Mouse (Mus musculus) right cerebral cortex, adult 2 months (tissue): ENCODE data around the gene Eci1.

ENCODE experiments used
- DNase-seq, 2 experiments: peaks; one replicate each; pipeline ENCODE4 v3.0.0; 2021 to 2022; ENCODE audit warnings: low spot score in 2 of 2

The Eci1 gene

DNA sequence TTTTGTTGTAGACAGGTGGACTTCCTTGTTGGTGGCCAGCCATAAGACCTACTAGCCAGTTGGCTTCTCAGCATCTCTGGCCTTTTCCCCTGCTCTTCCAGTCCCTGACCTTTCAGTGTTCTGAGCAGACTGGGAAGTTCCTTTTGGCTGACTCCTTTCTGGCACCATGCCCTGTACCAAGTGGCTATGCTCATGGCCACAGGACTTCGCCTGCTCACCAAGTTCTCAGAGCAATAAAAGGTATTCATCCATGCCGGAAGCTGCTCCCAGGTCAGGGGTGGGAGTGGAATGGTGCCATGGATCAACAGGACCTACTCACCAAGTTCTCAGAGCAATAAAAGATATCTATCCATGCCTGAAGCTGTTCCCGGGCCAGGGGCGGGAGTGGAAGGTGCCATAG is 46.1 kb downstream of the Eci1 start:
- no peak for DNase-seq

DNA sequence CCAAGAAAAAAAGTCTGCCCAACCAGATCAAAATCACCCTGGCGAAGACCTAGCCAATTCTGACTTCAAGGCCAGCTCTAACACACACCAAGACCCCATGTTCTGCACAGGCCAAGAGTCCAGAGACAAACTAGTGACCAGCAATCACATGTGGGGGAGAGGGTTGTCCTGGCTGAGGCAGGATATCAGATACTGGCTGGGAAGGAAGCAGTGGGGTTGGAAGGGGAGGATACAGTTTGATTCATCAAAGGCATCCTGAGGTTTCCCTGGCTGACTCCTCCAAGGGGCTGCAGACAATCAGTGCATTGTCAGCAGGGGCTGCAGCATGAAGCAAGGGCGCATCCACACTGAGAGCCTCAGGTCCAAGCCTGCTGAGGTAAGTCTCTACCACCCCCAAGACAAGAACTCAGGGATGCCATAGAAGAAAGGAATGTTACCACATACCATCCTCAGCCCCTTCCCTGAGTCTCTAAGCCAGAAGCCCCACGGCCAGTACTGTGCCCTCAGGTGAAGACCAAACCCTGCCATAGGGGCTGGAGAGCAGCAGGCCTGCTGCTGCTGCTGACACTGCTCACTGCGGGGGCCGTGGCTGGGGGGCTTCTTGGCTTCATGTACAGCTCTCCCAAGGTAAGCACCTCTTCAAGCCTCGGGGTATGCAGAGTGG is 47.3 kb downstream of the Eci1 start, which contains the start of gene Bricd5:
Gene Bricd5 (plus strand): TSS at position 273 of the 664 bp plus-strand sequence.
- DNase-seq: no peak

DNA sequence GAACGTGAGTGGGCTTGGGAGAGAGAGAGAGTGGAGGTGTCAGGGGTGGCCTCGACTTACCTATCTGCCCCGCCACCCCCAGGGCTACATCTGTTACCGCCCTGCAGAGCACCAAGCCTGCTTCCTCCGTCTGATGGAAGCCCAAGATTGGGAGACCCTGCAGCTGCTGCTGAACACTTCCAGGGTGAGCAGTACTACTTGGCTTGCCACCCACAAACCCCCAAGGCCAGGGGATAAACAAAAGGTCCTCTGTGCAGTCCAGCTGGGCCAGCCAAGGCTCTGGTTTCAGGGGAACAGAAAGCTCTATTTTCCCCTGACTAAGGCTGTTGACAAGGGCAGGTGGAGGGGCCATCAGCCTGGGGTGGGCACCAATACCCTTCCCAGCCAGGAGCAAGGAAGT is 48.1 kb downstream of the Eci1 start:
- DNase-seq: peak in 1 of 2 experiments; percentile 41

DNA sequence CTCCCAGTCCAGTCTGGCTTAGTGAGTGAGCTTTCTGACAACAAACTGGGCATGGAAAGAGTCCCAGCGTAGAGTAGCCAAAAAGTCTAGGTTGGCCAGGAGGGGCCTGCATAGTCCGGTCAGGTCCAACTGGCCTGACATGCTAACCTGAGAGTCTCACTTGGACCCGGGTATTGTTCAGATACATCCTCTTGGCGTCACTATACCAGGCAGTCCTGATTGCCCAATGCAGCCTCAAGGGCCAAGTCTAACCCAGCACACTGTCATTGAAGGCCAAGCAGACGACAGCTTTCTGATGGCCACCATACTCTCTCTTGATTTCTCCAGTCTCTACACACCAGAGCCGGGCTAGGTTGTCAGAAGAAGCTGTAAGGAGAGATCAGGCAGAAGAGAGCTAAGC is 49.1 kb downstream of the Eci1 start:
- DNase-seq: no peak

DNA sequence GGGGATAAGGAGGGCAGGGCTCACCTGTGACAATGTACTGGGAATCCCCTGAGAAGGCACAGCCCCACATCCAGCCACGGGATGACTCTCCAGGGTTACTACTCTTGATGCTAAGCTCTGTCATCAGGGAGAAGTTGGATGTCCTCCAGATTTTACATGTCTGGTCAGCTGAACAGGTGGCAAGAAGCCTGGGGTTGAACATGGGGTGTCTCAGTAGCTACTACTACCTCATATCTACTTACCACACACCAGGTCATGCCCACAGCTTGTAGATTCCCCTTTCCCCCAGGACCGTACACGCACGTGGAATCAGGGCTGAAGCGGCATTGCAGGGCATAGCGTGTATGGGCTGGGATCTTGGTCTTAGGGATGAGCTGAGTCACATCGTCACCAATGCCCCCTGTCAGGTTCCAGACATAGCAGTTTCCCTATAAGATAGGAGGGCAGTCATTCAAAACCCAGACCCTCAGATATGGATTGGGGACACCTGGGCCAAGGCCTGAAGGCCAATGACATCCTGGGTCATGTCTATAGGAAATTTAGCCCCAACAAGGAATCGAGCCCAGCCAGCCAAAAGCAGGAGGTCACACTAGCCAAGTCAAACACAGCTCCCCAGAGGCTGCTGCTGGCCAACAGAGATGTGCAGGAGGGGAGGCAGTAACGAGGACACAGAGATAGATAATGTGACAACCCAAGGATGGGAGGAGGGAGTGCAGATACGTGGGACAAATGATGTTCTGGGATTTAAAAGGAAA is 49.8 kb downstream of the Eci1 start:
- DNase-seq: no peak

DNA sequence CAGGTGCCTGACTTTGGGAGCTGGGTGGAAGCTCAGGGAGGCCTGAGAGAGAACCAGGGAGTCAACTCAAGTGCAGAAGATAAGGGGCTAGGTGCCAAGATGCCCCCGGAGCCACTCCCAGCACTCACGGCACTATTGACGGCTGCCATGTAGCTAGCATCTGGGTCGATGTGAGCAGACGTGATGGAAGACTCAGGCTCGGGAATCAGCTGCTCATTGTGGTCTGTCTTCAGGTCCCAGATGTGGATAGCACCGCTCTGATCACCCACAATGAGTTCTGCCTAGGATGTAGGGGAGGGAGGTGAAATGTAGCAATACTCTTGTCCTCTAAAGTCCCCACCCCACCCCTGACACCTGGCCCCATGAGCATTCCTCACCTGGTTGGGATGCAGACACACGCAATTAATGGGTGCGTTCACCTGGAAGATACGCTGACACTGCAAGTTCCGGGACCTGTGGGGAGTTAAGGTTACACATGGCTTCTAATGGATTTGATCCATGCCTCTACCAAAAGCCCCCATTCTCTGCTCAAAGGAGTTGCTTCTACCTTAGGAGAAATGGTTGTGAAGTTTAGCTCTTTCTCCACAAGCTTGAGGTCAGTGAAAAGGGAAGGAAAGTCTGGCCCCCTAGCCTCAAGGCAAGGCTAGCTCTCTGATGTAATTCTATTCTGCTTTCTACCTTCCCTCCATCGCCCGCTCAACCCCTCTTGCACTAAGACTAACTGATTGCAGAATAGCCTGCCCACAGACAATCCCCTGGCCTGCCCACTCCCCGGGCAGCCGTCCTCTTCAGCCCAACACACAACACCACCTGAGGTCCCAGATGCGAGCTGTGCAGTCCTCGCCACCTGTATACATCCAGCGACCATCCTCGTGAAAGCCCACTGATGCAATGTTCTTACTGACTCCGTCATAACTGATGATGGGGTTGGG is 50.9 kb downstream of the Eci1 start:
- DNase-seq: no peak

DNA sequence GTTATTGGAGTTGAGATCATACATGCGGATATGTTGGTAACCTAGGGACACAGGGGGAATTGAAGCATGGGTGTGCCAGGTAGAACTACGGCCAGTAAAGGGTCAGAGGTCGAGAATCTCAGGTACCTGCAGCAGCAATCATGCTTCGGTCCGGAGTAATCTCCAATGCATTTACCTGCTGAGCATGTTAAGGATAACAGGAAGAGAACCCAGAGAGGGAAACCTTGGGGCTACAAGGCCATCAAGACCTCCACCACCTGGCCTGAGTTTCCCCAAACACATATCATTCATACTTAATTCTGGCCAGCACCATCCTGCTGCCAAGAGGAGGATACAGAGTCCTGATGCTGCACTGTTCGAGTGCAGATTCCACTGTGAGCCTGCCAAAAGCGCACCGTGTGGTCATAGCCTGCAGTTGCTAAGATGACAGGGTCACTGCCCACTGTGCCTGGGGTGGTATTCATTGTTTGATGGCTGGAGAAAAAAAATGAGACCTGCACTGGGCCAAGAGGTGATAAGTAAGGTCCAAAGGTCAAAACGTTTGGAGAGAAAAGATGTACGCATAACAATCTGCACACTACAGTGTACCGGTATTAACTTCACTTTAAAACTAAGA is 51.7 kb downstream of the Eci1 start:
- DNase-seq: no peak

DNA sequence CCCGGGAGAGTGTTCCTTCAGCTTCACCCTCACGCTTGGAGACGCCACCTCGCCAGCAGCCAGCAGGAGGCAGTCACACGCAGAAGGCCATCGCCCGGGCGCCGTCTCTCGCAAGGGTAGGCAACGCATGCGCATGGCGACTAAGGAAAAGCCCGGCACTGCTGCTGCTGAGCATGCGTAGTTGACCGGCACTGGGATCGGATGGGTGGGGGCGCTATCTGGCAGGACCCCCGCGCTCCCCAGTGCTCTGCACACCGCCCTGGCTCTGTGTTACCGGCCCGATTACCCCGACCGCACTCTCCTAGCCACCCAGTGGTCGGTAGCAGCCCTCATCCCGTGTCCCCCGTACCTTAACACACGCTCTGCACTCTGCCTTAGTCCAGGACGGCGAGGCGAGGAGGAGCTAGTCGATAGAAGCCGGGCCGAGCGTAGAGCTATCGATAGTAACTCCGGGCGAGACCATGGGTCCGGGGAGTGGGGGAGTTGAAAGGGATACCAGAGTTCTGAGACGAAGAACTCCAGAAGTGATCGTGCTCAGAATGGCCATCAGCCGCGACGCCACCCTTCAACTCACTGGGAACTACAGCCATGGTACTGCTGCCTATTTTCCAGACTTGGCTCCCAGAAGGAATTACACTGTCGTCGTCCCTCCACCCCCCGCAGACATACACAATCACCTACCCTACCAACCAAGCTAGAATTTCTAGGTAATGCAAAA is 52.4 kb downstream of the Eci1 start, which contains the start of gene Mlst8:
Gene Mlst8 (minus strand): TSS at position 416 of the 718 bp plus-strand sequence.
- peak; percentile 98 to 99 for DNase-seq

DNA sequence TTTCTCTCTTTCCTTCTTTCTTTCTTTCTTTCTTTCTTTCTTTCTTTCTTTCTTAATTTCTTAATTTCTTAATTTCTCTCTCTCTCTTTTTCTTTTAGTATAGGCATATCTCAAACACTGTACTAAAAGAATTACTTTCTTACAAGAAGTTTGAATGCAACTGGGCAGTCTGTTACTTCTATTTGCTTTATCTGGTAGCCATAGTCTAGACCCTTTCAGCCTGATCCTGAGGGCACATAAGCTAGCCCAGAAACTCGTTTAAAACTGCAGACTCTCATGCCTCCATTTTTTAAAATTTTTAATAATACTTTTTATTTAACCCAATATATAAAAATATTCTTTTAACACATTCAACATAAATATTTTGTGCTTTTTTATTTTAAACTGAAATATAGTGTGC is 53.0 kb downstream of the Eci1 start:
- DNase-seq: no peak

DNA sequence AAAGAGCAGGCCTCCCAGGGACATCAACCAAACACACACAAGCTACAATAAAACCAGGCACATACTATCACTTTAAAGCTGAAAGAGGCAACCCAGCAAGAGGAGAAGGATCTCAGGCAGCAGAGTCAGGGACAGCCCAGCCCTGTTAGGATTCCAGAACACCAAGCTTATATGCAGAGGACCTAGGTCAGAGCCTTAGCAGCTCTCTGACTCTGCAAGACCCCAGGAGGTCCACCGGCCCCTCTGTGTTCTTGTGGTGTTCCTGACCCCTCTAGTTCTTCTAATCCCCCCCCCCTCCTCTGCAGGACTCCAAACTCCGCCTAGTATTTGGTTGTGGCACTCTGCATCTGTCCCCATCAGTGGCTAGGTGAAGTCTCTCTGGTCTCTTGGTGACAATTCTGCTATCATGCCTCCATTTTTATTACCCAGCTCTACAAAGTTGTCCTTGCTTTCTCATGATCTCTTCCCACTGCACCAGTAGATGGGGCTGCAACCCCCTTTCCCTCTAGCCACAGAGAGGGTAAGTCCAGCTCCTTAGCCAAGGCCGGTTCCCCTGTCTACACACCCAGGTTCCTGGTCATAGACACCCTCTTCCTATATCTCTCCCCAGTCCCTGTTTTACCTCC is 53.9 kb downstream of the Eci1 start:
- DNase-seq: no peak

DNA sequence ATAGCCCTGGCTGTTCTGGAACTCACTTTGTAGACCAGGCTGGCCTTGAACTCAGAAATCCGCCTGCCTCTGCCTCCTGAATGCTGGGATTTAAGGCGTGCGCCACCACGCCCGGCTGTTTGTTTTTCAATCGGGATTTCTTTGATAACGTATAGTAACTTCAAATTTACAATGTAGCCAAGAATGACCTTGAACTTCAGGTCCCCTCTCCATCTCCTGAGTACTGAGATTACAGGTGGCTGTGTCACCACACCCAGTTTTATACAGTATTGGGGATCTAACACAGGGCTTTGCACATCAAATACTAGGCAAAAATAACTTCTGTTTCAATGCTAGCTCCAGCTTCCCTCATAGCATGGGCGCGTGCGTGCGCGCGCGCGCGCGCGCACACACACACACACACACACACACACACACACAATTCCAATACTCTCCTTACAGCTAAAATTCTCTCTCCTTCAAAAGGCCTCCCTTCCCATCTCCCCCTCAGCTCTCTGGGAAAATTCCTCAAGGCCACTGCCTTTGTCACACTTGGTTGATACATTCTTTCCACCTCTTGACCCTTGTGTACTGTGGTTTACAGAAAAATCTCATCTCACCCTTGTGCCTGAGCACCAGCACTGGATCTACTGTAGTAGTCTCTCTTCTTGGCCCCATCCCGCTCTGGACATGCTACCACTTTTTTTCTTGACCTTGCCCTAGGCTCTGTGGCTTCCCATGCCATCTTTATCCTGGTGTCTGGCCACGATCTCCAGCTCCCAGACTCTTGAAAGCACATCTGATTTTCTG is 54.8 kb downstream of the Eci1 start:
- no peak for DNase-seq

DNA sequence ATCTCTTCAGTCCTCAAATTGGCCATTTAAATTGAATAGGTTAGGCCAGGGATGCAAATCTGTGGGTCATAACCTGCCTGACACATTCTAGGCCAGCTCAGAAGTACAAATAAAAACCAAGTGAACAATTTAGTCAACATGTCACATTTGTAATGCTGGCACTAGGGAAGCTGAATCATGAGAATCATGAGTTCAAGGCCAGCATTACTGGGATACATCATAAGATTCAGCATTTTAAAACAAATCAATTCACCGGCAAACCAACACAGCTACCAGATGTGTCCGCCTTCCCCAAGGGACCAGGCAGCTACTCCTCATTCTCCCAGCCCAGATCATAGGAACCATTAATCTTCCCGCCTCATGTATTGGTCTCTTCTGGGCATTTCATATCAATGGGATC is 57.1 kb downstream of the Eci1 start:
- no peak for DNase-seq

DNA sequence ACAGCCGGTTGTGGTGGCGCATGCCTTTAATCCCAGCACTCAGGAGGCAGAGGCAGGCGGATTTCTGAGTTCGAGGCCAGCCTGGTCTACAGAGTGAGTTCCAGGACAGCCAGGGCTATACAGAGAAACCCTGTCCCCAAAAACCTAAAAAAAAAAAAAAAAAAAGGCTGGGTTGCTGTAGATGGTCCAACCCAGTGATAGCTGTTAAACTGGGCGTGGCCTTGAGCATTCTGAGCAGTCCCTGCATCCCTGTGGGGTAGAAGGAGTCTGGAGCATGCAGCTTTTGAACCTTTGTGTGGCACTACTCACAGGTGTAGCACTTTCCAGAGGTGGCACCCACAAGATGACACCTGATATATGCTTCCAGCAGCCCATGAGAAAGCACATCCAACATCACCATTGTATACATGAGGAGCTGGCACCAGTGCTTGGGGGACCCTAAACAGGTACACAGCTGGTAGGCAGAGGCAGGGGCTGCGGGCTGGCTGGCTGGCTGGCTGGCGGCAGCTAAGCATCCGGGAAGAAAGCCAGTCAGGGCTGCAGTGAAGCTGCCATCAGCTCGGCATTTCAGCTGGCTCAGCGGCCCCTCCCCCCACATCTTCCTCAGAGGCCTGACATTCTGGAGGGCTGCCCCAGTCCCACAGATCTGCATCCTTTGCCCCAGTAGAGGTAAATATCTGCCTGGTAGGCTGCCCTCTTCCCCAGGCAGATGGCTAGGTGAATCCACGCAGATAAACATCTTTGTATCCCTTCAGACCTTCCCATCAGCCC is 58.8 kb downstream of the Eci1 start:
- DNase-seq: no peak

DNA sequence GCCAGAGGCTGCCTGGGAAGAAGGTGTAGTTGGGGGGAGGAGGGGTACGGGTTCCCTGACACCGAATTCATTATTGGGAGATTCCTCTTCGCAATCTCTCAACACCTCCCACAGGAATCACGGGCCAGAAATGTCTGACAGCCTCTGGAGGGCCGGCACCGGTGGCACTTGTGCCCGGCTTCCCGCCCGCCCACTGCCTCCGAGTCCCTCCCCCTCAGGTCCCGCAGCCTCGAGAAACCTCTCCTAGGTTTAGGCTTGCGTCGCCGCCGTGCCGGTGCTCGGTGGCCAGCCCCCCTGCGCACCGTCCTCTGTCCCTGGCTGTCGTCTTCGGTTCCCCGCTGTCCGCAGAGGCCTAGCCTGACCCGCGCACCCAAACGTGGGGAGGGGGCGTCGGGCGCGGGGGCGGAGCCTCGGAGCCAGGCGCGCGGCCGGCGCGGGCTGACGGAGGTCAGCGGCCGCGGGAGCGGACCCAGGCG is 61.8 kb downstream of the Eci1 start, which contains the start of gene Caskin1:
Gene Caskin1 (plus strand): TSS at position 416 of the 476 bp plus-strand sequence.
- peak in 1 of 2 experiments; percentile 71 for DNase-seq

DNA sequence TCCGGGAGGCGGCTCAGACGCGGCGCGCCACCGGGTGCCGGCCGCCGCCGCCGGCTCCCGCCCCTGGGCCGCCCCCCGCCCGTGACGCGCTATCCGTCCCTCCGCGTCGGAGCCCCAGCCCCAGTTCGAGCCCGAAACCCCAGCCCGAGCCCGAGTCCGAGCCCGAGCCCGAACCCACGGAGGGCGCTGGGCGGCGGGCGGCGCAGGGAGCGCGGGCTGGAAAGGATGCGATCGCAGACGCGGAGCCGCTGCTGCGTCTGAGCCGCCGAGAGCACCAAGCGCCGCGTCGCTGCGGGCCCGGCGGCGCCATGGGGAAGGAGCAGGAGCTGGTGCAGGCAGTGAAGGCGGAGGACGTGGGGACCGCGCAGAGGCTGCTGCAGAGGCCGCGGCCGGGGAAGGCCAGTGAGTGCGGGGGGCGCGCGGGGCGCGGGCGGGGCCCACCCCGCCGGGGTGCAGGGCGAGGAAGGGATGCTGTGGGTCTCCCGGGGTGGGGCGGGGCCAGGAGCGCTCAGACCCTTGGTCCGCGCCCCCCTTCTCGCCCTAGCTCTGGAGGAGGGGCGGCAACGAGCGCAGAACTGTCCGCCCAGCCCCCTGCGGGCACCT is 62.3 kb downstream of the Eci1 start:
- no peak for DNase-seq
